Mouse (Mus musculus): Measurements from ENCODE around the gene Efcab9. TPM values are rescaled to one million over a fixed set of nuclear protein-coding genes. Genes with fewer than 3 reads are reported as not detected.

Gene Efcab9
- 0.75 TPM in 1 of 2 replicates, not detected in the other for polyA plus RNA-seq (2011; ENCODE audit: insufficient read length, low read depth, missing spikeins)

DNA sequence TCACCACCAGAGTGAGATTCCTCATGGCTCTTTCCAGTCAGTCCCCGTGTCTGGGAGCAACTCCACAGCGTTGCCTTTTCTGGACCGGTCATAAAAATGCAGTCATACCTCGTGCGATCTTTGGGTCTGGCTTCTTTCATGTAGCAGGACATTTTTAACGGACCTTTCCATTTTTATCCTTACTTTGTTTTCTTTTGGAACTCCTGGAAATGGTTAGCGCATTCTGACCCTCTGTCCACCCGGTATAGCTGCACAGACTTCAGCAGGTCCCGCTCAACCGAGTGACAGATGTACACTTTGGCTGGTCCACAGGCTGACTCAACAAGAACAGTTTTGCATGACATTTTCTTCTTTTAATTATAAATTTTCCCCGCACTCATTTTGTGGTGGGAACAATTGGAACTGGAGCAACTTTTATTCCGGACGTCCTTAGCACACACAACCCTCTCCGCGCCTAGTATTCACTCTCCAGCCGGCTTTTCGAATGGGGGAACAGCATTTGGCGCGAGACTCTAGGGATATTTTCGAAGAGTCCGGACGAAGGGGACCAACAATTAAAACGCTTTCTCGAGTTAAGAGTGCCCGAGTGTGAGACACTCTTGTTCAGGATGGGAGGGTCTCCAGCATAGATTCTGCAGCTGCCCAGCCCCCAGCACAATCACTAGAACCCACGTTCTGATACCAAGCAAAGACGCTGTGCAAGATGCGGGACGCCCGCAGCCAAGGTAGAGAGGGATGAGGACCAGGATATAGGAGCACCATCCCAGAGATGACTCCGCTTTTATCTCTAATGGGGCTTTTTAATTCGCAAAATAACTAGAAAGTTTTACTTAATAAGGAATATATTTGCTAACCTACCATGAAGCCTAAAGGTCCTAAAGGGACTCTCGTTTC, at the start of gene Efcab9:
Efcab9 (minus strand) TSS at position 211 of the 894 bp plus-strand sequence.
- Histone ChIP-seq H3K4me1 (ENCODE audit: control insufficient read depth, insufficient read depth, low read length) (no peaks in the 10 kb centered on the region), H3K27ac (ENCODE audit: insufficient read depth, low read length) (no peak within 1 kb of the TSS), H3K4me3 (ENCODE audit: insufficient read depth, low read length) (peak within 1 kb of the TSS; percentile 70)
- TF ChIP-seq CTCF (IDR thresholded peaks at IDR 0.05; ENCODE audit: borderline replicate concordance, insufficient read depth, low read length) = no peak
- TF ChIP-seq POLR2A (IDR thresholded peaks at IDR 0.05; ENCODE audit: low read depth, low read length) = no peak

DNA sequence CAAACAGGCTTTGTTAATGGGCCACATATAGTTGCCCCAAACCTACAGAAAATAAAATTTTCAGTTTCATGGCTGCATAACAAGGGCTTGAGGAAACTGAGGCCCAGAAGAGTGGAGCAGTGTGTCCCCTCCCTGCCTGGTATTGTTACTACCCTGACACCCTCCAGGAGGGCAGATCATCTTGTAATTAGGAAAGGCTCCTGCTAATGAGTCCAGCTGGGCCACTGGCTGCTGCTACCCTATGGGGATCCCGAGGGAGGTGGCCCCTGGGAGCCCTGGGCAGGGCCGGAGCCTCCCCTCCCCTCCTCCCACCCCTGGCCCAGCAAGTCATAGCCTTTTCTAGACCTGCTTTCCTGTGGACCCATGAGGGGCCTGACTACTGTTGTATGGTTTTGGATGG, 49.1 kb upstream of the Efcab9 start:
- TF ChIP-seq CTCF (IDR thresholded peaks at IDR 0.05; ENCODE audit: borderline replicate concordance, insufficient read depth, low read length) = no peak
- TF ChIP-seq POLR2A (IDR thresholded peaks at IDR 0.05; ENCODE audit: low read depth, low read length) = no peak
- Histone ChIP-seq H3K4me1 (ENCODE audit: control insufficient read depth, insufficient read depth, low read length) (no peaks in the 10 kb centered on the region), H3K4me3 (ENCODE audit: insufficient read depth, low read length) (no peak overlapping the region), H3K27ac (ENCODE audit: insufficient read depth, low read length) (no peak overlapping the region)

DNA sequence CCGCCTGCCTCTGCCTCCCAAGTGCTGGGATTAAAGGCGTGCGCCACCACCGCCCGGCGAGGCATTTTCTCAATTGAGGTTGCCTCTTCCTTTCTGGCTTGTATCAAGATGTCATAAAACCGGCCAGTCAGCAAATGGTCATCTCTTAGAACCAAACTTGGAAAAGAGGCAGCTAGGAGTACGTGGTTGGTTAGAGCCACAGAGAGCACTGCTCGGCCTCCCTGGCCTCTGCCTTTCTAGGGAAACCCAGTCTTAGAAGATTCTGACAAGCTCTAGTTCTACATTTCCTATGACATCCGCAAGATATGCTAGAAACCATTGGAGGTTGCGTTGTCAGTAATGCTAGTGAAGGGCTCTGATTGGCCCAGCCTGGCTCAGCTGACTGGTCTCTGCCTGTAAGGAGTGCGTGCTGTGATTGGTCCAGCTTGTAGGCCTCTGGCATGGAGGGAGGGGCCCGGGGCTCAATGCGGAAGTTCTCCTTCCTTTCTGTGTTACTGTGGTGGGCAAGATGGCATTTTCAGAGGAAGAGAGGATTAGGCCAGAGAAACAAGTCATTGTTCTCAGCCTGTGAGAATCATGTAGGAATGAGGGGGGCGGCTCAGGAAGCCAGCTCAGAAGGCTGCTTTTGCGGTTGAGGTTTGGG, 48.5 kb upstream of the Efcab9 start:
- Histone ChIP-seq H3K4me1 (ENCODE audit: control insufficient read depth, insufficient read depth, low read length) (no peaks in the 10 kb centered on the region), H3K27ac (ENCODE audit: insufficient read depth, low read length) (no peak overlapping the region), H3K4me3 (ENCODE audit: insufficient read depth, low read length) (no peak overlapping the region)
- TF ChIP-seq CTCF (IDR thresholded peaks at IDR 0.05; ENCODE audit: borderline replicate concordance, insufficient read depth, low read length) = no peak
- no peak for TF ChIP-seq POLR2A (IDR thresholded peaks at IDR 0.05; ENCODE audit: low read depth, low read length)

DNA sequence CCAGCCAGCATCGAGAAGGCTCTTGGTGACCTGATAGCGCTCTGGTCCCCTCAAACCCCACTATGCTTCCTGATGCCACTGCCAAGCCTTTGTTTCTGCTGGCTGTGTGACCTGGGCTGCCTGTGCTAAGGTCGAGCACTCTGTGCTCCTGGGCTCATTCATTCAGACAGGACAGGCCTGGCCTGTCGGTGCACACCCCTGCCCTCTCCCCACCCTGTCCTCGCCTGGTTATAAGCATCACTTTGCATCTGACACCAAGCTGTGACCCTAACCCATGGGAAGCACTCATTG, 44.8 kb upstream of the Efcab9 start:
- H3K27ac ChIP-seq (ENCODE audit: insufficient read depth, low read length) = no peak overlapping the region
- TF ChIP-seq CTCF (IDR thresholded peaks at IDR 0.05; ENCODE audit: borderline replicate concordance, insufficient read depth, low read length) = no peak
- no peak for TF ChIP-seq POLR2A (IDR thresholded peaks at IDR 0.05; ENCODE audit: low read depth, low read length)
- H3K4me1 ChIP-seq (ENCODE audit: control insufficient read depth, insufficient read depth, low read length) = no peaks in the 10 kb centered on the region
- H3K4me3 ChIP-seq (ENCODE audit: insufficient read depth, low read length) = no peak overlapping the region

DNA sequence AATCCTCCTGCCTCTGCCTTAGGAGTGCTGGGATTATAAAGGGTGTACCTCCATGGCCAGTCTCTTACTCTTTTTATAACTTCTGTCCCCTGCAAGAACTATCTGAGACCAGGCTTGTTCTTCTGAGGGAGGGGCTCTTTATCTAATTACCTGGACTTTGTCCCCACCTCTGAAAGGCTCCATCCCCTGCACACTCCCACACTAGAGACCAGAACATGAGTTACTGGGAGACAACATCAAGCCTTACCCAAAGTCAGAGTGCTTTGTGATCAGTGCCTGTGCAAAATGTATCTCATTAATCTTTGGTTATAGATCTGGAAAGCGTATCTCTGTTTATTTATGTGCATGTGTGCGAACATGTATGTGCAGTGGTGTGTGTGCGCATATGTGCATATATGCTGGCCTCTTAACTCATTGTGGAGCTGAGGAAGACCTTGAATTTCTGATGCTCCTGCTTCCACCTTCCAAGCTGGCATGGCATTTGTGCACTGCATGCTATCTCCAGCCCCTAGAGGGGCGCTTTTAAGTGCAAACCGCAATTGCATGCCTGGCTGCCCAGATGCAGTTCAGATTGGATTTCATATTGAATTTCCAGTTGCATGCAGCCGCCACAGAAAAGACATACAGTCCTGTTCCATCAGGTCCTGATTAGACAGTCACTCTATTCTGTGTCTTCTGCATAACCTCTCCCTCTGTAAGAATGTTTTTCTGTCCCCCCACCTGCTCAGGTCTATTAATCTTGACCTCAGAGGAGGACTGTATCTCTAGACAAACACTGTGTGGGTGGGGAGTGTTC, 44.3 kb upstream of the Efcab9 start:
- no peak for TF ChIP-seq POLR2A (IDR thresholded peaks at IDR 0.05; ENCODE audit: low read depth, low read length)
- no peak for TF ChIP-seq CTCF (IDR thresholded peaks at IDR 0.05; ENCODE audit: borderline replicate concordance, insufficient read depth, low read length)
- Histone ChIP-seq H3K4me3 (ENCODE audit: insufficient read depth, low read length) (no peak overlapping the region), H3K4me1 (ENCODE audit: control insufficient read depth, insufficient read depth, low read length) (no peaks in the 10 kb centered on the region), H3K27ac (ENCODE audit: insufficient read depth, low read length) (no peak overlapping the region)

DNA sequence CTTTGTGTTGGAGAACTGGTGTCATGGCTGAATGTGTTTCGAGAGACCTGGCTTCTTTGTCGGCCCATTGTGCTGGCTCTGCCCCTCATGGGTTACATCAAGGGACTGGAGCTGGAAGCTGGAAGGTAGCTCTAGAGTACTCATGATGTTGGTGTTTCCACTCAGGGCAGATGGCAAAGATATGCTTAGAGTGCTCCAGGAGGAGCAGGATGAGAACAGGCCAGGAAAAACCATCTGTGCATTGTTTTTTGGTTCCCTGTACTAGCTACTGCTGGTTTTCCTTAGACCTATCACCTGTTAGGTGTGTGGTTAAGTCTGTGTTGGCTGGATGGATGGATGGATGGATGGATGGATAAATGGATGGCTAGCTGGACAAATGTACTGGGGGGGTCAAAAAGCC, 41.8 kb upstream of the Efcab9 start:
- H3K4me1 ChIP-seq (ENCODE audit: control insufficient read depth, insufficient read depth, low read length) = no peaks in the 10 kb centered on the region
- no peak overlapping the region for H3K4me3 ChIP-seq (ENCODE audit: insufficient read depth, low read length)
- TF ChIP-seq POLR2A (IDR thresholded peaks at IDR 0.05; ENCODE audit: low read depth, low read length) = no peak
- TF ChIP-seq CTCF (IDR thresholded peaks at IDR 0.05; ENCODE audit: borderline replicate concordance, insufficient read depth, low read length) = no peak
- H3K27ac ChIP-seq (ENCODE audit: insufficient read depth, low read length) = no peak overlapping the region

DNA sequence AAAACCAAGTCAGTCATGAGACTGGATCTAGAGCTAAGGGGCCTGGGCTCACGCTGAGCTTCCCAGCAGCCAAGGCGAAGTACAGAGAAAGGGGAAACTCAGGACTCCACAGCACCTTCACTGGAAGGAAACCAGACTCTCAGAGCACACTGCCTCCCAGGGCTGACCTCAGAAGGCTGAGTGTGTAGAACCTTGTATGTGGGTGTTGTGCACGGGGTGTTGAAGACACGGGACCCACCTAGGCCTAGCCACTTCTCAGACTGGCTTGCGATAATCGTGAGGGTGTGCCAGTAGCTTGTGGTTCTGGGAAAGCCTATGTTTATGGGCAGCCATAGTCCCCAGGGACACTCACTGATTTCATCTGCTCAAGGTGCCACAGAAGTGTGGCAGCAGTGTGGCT, 39.2 kb upstream of the Efcab9 start:
- Histone ChIP-seq H3K27ac (ENCODE audit: insufficient read depth, low read length) (no peak overlapping the region), H3K4me1 (ENCODE audit: control insufficient read depth, insufficient read depth, low read length) (no peaks in the 10 kb centered on the region), H3K4me3 (ENCODE audit: insufficient read depth, low read length) (no peak overlapping the region)
- TF ChIP-seq CTCF (IDR thresholded peaks at IDR 0.05; ENCODE audit: borderline replicate concordance, insufficient read depth, low read length) (no peak), POLR2A (IDR thresholded peaks at IDR 0.05; ENCODE audit: low read depth, low read length) (no peak)

DNA sequence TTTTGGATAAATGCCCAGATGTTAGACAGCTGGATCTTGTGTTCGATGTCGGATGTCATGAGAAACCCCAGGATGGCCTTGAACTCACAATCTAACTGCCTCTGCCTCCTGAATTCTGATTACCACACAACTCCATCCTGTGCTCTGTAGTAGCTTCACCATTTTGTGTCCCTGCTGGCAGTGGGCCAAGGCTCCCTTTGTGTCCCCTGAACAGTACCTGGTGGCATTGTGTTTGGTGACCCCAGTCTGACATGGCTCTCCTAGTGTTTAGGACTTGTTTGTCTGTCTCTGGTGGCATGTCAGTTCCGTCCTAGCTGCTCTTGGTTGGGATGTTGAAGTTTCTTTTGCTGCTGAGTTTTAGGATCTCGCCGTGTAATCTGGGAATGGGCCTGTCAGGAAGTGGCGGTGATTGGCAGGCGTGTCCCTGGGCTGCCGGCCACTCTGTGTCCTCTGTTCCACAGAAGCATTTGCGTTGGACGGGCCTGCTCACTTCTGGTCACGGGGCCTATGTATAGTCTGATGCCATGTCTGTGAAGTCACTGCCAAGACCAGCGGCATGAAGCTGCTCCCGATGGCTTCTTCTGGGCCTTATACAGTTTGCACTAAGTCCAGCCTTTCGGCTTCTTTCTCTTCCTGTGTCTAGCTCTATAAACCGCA, 36.9 kb upstream of the Efcab9 start:
- Histone ChIP-seq H3K27ac (ENCODE audit: insufficient read depth, low read length) (no peak overlapping the region), H3K4me1 (ENCODE audit: control insufficient read depth, insufficient read depth, low read length) (peaks cover 4% of the 10 kb centered on the region; the same call in 1 of the 2 replicates), H3K4me3 (ENCODE audit: insufficient read depth, low read length) (no peak overlapping the region)
- TF ChIP-seq POLR2A (IDR thresholded peaks at IDR 0.05; ENCODE audit: low read depth, low read length) (no peak), CTCF (IDR thresholded peaks at IDR 0.05; ENCODE audit: borderline replicate concordance, insufficient read depth, low read length) (no peak)

DNA sequence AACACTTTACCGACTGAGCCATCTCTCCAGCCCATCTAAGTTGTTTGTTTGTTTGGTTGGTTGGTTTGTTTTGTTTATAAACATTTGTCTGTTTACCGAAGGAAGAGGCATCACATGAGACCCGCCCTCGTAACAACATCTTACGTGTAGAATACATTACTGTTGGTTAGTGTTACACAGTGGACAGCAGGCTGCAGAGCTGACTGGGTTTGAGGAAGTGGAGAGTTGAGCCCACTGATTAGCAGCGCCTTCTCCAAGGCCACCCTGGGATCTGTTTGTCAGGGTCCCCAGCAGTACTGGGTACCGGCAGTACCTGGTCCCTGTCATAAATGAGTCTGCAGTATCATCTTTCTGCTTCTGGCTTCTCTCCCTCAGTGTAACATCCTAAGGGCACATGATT, 36.2 kb upstream of the Efcab9 start:
- Histone ChIP-seq H3K27ac (ENCODE audit: insufficient read depth, low read length) (no peak overlapping the region), H3K4me1 (ENCODE audit: control insufficient read depth, insufficient read depth, low read length) (peaks cover 6% of the 10 kb centered on the region; the same call in 1 of the 2 replicates), H3K4me3 (ENCODE audit: insufficient read depth, low read length) (no peak overlapping the region)
- TF ChIP-seq POLR2A (IDR thresholded peaks at IDR 0.05; ENCODE audit: low read depth, low read length) (no peak), CTCF (IDR thresholded peaks at IDR 0.05; ENCODE audit: borderline replicate concordance, insufficient read depth, low read length) (no peak)

Measured in embryonic fibroblast, embryonic 13.5 days (primary cell).